Mouse (Mus musculus) ES-E14 (cell line): ENCODE data around the gene Dip2b. TPM values are rescaled to one million over a fixed set of nuclear protein-coding genes. Genes with fewer than 3 reads are reported as not detected.

Source experiments
- DNase-seq: peaks from one replicate; pipeline ENCODE4 v3.0.0-alpha.2; 2013; ENCODE audit warnings: low read depth, low spot score
- H3K27ac ChIP-seq: 2 replicates; pipeline ENCODE4 v1.5.1; 2012; ENCODE audit warnings: low read depth, mild to moderate bottlenecking, low read length, moderate library complexity, mixed read lengths; ENCODE audit not compliant: poor library complexity, insufficient read depth, severe bottlenecking
- H3K36me3 ChIP-seq: 2 replicates; pipeline ENCODE4 v1.6.1; 2012; ENCODE audit warnings: mild to moderate bottlenecking, low read length, moderate library complexity, mixed read lengths; ENCODE audit not compliant: control insufficient read depth, poor library complexity, insufficient read depth, severe bottlenecking
- H3K4me1 ChIP-seq, 2 experiments: fragments of 150-350 bp in 1 of 2; sonication (generic) in 1 of 2; 2 replicates each; pipeline ENCODE4 v1.6.1; 2012; ENCODE audit warnings: low read length in 2 of 2, mild to moderate bottlenecking in 1 of 2, mixed read lengths in 1 of 2; ENCODE audit not compliant: control insufficient read depth in 2 of 2, insufficient read depth in 2 of 2, poor library complexity in 1 of 2
- H3K4me3 ChIP-seq, 2 experiments: fragments of 150-350 bp in 1 of 2; sonication (generic) in 1 of 2; 2 replicates each; pipeline ENCODE4 v1.5.1; 2012; ENCODE audit warnings: low read length in 2 of 2, low read depth in 1 of 2, mild to moderate bottlenecking in 1 of 2, mixed read lengths in 1 of 2; ENCODE audit not compliant: insufficient read depth in 1 of 2, poor library complexity in 1 of 2, severe bottlenecking in 1 of 2
- H3K9ac ChIP-seq: 2 replicates; pipeline ENCODE4 v1.6.1; 2012; ENCODE audit warnings: low read depth, mild to moderate bottlenecking, low read length, mixed read lengths; ENCODE audit not compliant: poor library complexity, insufficient read depth, severe bottlenecking
- H3K9me3 ChIP-seq: fragments of 150-350 bp; sonication (generic); 2 replicates; pipeline ENCODE4 v1.6.1; 2012; ENCODE audit warnings: low read depth, mild to moderate bottlenecking, low read length; ENCODE audit not compliant: control insufficient read depth, insufficient read depth
- CHD2 ChIP-seq: IDR thresholded peaks from 2 replicates; pipeline ENCODE4 v1.6.1; 2014; ENCODE audit warnings: mild to moderate bottlenecking, low read depth, low read length, inconsistent platforms
- HCFC1 ChIP-seq: IDR thresholded peaks from 2 replicates; pipeline ENCODE4 v1.6.1; 2012; ENCODE audit warnings: low read length, inconsistent platforms, borderline replicate concordance; ENCODE audit not compliant: insufficient read depth
- MAFK ChIP-seq: IDR thresholded peaks from 2 replicates; pipeline ENCODE4 v1.6.1; 2014; ENCODE audit warnings: mild to moderate bottlenecking, low read depth, low read length, inconsistent platforms; ENCODE audit not compliant: insufficient read depth
- ZC3H11A ChIP-seq: IDR thresholded peaks from 2 replicates; pipeline ENCODE4 v1.6.1; 2012; ENCODE audit warnings: low read depth, mild to moderate bottlenecking, inconsistent platforms, low read length, borderline replicate concordance
- ZNF384 ChIP-seq: IDR thresholded peaks from 2 replicates; pipeline ENCODE4 v1.6.1; 2012; ENCODE audit warnings: low read depth, low read length, inconsistent platforms
- in situ Hi-C, 2 experiments: fragments of 600-800 bp; cut with MboI; formaldehyde crosslinking; loops; one replicate each; pipeline ENCODE4 v1.15.1; 2025; ENCODE audit warnings: low sequenced_read_pairs in 2 of 2, inconsistent platforms in 1 of 2; ENCODE audit not compliant: unreplicated experiment in 2 of 2
- total RNA-seq: library from RNA; depleted of rRNA; stranded (reverse); fragments of 300-350 nt; gene quantifications from 2 replicates; pipeline ENCODE4 v1.2.3, GENCODE M21; 2012

Gene Dip2b
- total RNA-seq, 1 experiment: 21.1 TPM

DNA sequence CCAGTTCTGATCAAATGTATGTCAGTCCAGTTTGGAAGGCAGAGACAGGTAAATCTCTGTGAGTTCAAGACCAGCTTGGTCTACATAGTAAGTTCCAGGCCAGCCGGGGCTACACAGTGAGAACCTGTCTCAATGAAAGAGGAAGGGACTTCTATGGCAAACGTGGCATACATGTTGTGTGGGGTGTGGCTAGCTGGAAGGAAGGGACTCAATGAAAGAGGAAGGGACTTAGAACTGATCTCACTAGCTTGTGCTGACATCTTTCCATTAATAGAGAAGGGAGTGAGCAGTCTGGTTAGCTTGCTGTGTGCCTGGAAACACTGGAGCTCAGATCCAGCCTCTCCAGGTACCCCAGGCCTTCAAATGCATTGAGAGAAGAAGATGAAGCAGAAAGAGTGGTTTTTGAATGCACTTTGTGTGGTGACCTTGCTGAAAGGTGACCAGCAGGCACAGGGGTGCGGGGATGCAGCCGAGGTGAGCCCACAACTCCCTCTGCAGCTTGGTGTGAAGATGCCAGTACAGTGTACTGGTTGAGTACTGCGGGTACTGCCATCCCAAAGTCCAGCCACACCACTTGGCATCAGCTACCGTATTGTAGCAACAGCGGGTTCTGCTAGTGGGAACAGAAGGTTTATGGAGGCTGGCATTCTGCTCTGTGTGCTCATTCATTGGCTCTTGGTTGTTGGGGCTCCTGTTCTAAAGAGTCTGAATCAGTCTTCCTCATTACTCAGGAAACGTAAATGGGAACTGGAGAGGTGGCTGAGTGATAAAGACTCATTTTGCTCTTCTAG, 148.6 kb downstream of the Dip2b start:
- Histone ChIP-seq H3K9ac (no peak overlapping the region), H3K36me3 (peaks cover 26% of the 10 kb centered on the region), H3K4me3 (no peak overlapping the region), H3K9me3 (no peaks in the 10 kb centered on the region), H3K4me1 (no peaks in the 10 kb centered on the region; a peak in 1 of 4 replicates), H3K27ac (no peak overlapping the region)
- in situ Hi-C loops: no loop called here
- no peak for DNase-seq
- TF ChIP-seq MAFK: no peak
- no peak for TF ChIP-seq CHD2
- TF ChIP-seq HCFC1: no peak
- TF ChIP-seq ZNF384: no peak
- TF ChIP-seq ZC3H11A: no peak

DNA sequence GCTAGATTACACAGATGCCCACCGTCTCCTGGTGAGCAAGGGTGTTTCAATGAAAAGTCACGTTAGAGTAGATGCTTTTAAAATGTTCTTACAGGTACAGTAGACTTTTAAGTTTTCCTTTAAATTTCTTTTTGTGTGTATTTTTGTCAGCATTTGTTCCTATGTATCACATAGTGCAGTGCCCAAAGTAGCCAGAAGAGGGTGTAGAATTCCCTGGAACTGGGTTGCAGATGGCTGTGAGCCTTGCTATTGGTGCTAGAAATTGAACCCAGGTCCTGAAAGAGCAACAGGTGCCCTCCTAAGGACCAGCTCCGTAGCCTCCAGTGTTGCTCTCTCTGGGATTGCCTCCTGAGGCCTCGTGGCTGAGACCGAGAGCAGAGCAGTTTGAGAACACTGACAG, 150.1 kb downstream of the Dip2b start:
- no peak for TF ChIP-seq ZC3H11A
- no peak for TF ChIP-seq HCFC1
- TF ChIP-seq ZNF384: no peak
- TF ChIP-seq CHD2: no peak
- no peak for TF ChIP-seq MAFK
- H3K4me1 ChIP-seq: no peaks in the 10 kb centered on the region
- H3K9ac ChIP-seq: no peak overlapping the region
- H3K36me3 ChIP-seq: peaks cover 25% of the 10 kb centered on the region
- no peaks in the 10 kb centered on the region for H3K9me3 ChIP-seq
- no peak overlapping the region for H3K4me3 ChIP-seq
- no peak overlapping the region for H3K27ac ChIP-seq
- peak; percentile 15 for DNase-seq
- in situ Hi-C loops: no loop called here

- in situ Hi-C loops: no loop called here
- H3K9me3 ChIP-seq: no peaks in the 10 kb centered on the region
- TF ChIP-seq MAFK: no peak
- TF ChIP-seq CHD2: no peak
- no peak for TF ChIP-seq HCFC1
- TF ChIP-seq ZC3H11A: no peak
- TF ChIP-seq ZNF384: no peak
- no peak overlapping the region for H3K27ac ChIP-seq
- H3K4me1 ChIP-seq: no peaks in the 10 kb centered on the region
- DNase-seq: no peak
- no peak overlapping the region for H3K4me3 ChIP-seq
- H3K9ac ChIP-seq: no peak overlapping the region
- peaks cover 28% of the 10 kb centered on the region for H3K36me3 ChIP-seq
These were observed 150.5 kb downstream of the Dip2b start for GRCm38 (mm10) chr15:100188962-100189404.

DNA sequence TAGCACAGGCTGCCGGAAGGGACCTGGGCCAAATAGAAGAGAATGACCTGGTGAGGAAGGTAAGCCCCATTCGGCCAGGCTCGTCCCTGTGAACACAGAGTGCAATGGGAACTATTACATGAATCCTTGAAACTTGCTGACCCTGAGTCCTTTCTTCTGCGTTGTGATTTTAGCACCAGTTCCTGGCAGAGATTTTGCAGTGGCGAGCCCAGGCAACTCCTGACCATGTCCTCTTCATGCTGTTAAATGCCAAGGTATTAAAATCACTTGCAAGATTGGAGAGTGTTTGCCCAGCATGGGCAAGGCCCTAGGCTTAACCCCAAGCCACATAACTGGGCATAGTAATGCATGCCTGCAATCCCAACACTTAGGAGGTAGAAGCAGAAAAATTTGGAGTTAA, 151.6 kb downstream of the Dip2b start:
- H3K36me3 ChIP-seq: peaks cover 28% of the 10 kb centered on the region
- DNase-seq: no peak
- no peaks in the 10 kb centered on the region for H3K9me3 ChIP-seq
- no peaks in the 10 kb centered on the region for H3K4me1 ChIP-seq
- H3K4me3 ChIP-seq: no peak overlapping the region
- no peak overlapping the region for H3K9ac ChIP-seq
- H3K27ac ChIP-seq: no peak overlapping the region
- TF ChIP-seq CHD2 (no peak), HCFC1 (no peak), ZC3H11A (no peak), MAFK (no peak), ZNF384 (no peak)
- in situ Hi-C loops: no loop called here
